Mouse (Mus musculus) neutrophil, adult 5-6 weeks (primary cell): ENCODE data around the gene Rgs7bp. TPM values are rescaled to one million over a fixed set of nuclear protein-coding genes. Genes with fewer than 3 reads are reported as not detected.
A peak's percentile ranks its signal among the peaks of the same experiment; 100 is the strongest.
"Not testable (repeated sequence)": the region's sequence is repeated elsewhere in the genome, so short reads cannot be mapped to it uniquely, and the experiment has no call there.

Source experiments
- ATAC-seq: fragments of 151-379, 151-347 bp; 2 replicates; pipeline ENCODE4 v1.8.0; 2017; ENCODE audit warnings: mild to moderate bottlenecking, moderate TSS enrichment; ENCODE audit not compliant: insufficient number of reproducible peaks, poor library complexity, low FRiP score, severe bottlenecking; ENCODE audit errors: extremely low read depth
- total RNA-seq: library from RNA; stranded (forward); fragments of 200-1000 nt; gene quantifications from 2 replicates; pipeline ENCODE4 v1.2.3, GENCODE M21; 2017

Rgs7bp gene
- total RNA-seq, 1 experiment from 2014 or later, result not detected

DNA sequence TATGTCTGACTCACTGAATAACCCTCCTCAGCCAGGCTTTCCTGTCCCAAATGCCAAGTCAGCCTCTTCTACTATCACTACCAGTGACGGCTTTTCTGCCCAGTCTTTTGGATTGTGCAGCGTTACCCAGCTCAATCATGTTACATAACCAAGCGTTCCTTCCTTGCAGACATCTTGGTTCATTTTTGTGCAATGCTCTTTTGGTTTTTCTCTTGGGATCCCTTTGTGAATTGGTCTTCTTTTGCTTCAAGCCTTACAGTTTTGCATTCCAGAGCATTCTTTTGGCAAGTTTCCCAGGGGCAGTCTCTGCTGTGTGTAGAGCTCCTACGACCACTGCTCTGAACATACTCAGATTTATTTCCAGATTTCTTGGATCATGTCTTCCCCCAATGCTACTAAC is 95.0 kb downstream of the Rgs7bp start:
- no peak for ATAC-seq

DNA sequence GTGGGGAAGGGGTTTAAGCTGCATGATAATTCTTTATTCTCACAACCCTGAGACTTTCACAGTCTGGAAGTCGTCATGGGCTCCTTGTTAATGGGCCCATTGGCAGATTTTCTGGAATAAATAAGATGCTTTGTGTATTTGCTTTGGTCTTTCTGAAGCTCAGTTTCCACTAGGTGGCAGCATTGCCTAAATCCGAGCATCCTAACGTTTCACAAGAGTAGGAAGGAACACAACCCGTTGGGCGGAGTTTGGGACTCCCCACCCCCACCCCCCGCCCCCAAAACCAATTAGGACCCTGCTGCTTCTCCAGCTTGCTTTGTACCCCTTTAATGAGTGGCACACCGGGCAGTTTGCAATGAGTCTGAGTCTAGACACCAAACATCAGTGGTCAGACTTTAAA is 106.8 kb downstream of the Rgs7bp start:
- peak; percentile 72; the same call in 1 of the 2 replicates for ATAC-seq

DNA sequence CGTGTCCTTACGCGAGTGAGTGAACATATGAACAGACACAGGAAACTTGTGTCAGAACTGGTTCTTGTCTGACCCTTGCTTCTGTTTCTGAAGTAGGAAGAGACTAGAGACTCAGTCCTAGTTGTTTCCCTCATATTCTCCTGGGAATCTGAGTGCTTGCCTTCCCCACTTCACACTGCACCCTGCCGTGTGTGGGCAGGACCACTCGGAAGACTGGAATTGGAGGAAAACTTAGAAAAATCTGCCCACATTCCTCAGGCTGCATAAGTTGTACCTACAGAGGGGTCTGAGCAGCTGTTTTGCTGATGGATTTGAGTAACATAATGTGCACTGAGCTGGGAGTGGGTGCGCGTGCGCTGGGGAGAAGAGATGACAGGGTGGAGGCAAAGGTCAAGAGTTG is 114.2 kb downstream of the Rgs7bp start:
- no peak for ATAC-seq

DNA sequence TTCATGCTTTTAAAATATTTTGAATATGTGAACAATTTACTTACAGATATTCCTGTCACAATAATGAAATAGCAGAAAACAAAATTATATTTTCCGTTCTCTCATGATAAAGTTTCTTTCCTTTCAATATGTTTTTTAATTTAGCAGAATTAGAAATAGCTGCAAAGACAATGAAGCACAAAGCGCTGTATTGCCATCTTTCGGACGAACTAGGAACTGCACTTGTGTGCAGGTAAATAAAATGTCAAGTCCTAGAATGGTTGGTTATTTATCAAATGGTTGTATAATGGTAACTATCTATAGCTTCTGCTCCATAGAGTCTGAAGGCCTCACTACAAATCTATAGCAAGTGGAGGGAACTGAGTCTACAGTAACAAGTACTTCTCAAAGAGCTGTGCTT is 114.9 kb downstream of the Rgs7bp start:
- ATAC-seq, result peak; percentile 78; the same call in 1 of the 2 replicates

DNA sequence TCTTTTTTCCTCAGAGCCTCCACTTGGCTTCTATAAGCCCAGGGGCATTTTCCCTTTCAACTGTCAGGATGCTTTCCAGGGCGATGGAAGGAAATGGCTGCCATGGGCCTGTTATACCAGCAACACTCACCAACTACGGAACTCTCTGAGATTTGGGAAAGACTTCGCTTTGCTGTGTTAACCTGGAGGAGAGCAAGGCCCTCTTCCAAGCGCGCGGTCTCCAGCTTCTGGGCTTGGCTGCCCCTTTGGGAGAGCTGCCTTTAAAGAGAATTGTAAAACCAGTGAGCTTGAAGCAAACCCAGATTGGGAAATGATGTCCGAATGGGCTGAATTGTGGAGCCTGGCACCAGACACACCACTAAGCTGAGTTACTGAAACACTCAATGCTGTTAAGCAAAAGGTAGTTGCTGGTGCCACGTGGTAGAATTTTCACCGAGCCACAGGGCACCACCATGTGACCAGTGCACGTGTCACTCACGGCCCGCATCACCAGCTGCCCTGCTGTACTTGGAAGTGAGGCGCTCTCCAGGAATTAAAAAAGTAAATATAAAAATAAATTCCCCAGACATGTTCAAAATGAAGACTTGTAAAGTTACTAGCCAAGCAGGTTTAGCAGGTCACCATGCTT is 115.7 kb downstream of the Rgs7bp start:
- ATAC-seq, result no peak; the same call in 1 of the 2 replicates

GRCm38 (mm10) chr13:104937759-104938158 is 117.0 kb downstream of the Rgs7bp start:
- 0 out of 2 replicates have a peak, but pooled peaks have one; percentile 7 for ATAC-seq

GRCm38 (mm10) chr13:104936586-104936985 is 118.1 kb downstream of the Rgs7bp start:
- no peak for ATAC-seq

DNA sequence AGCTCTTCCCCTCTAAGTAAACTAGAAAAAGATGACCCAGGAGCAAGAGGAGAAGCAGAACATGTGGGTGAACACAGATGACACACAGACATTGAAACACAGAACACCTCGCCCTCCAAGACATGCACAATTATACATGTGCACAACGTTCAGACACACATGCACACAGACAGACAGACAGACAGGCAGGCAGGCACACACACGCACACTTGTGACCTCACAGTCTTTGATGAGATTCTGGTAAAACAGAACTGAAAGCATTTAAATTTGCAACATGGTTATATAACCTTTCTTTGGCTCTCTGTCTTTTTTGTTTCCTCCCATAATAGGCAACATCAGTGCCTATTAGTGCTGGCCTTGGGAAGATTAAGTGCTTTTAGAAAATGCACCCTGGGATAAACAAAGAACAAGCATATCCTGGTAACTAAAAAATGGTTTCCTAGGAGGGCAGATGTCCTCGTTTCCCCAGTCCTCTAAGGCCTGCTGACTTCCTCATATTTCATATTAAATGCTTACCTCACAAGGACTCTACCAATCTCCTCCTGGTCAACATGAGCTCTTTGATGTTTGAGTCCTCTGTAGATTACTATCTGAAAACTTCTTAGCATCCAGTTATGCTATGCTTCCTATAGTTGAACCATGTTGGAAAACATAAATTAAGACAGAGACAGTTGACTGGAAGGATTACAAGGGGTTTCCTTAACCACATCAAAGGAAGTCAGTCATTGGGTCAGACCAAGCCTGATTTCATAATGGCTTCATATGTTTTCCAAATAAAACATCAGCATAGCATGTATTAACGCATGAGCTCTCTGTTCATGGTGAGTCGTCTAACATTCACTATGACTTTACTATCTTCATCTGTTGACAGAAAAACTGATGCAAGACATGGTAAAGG is 122.8 kb downstream of the Rgs7bp start:
- ATAC-seq, result no peak

DNA sequence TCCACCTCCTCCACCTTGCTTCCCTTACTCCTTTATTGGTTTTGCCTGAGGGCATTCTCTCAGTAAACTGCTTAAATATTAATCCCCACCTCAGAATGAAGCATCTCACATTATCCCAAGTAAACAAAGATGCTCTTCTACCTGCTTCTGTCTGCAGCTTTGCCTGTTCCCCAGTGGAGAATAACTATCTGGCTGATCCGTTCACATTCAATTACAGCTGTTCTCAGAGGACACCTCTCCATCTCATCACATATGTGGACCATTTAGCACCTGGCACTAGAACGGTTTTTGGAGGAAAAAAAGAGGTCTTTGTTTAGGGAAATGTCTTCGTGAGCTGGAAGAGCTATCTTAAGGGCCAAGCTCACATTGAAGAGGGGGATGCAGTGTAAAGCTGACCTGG is 123.9 kb downstream of the Rgs7bp start:
- no peak for ATAC-seq

DNA sequence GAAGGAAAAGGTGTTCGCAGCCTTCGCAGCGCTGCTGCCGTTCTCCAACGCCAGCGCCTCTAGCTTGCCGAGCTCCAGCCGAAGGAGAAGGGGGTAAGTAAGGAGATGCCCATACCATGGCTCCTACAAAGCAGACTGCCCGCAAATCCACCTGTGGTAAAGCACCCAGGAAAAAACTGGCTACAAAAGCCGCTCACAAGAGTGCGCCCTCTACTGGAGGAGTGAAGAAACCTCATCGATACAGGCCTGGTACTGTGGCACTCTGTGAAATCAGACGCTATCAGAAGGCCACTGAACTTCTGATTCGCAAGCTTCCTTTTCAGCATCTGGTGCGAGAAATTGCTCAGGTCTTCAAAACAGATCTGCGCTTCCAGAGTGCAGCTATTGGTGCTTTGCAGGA is 136.1 kb downstream of the Rgs7bp start:
- no peak for ATAC-seq

GRCm38 (mm10) chr13:104916771-104917170 is 138.0 kb downstream of the Rgs7bp start:
- not testable (repeated sequence) for ATAC-seq

- ATAC-seq, result no peak
These were observed 138.6 kb downstream of the Rgs7bp start for GRCm38 (mm10) chr13:104916106-104916505.

GRCm38 (mm10) chr13:104914288-104914895 is 140.3 kb downstream of the Rgs7bp start:
- no peak for ATAC-seq

DNA sequence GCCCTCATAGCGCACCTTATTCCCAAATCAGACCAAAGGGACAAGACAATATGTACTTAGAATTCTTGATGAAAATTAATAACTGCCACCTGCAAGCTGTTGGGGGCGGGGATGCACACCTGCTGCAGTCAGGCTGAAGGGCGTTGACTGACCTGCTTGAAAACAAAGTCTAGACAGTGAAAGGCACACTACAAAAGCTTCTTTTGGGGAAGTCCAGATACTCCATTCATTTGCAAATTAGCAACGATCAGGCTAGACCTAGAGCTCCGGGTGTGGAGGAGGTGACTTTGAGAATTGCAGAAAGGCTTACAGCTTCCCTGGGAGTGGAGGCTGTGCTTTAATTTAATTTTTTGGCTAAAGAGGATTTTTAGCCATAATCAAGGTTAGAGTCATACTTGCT is 143.1 kb downstream of the Rgs7bp start:
- not testable (repeated sequence) for ATAC-seq

DNA sequence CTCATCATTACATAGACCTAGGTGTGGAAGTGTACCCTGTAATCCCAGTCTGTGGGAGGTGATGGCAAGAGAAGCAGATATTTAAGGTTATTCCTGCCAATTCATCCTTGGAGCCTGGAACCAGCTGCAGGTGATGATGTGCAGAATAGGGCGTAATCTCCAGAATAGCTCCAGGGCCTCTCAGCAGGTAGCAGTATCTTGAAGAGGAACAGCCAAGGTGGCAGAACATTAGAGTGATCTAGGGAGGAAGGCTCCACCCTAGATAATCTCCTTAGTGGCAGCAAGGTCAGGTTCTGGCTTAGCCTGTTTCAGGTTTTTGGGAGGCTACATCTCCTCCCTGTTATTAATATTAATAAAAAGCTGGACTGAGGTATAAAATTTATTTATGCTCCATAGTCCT is 143.7 kb downstream of the Rgs7bp start:
- ATAC-seq, result not testable (repeated sequence)

- ATAC-seq, result no peak
These were observed 146.0 kb downstream of the Rgs7bp start for GRCm38 (mm10) chr13:104908691-104909090.
